Mouse (Mus musculus): ENCODE measurements around the gene Atp5k. TPM values are rescaled to one million over a fixed set of nuclear protein-coding genes. Genes with fewer than 3 reads are reported as not detected.

Gene Atp5k
- 100 to 1,000 TPM; 230 to 258 TPM for total RNA-seq (2021)

DNA sequence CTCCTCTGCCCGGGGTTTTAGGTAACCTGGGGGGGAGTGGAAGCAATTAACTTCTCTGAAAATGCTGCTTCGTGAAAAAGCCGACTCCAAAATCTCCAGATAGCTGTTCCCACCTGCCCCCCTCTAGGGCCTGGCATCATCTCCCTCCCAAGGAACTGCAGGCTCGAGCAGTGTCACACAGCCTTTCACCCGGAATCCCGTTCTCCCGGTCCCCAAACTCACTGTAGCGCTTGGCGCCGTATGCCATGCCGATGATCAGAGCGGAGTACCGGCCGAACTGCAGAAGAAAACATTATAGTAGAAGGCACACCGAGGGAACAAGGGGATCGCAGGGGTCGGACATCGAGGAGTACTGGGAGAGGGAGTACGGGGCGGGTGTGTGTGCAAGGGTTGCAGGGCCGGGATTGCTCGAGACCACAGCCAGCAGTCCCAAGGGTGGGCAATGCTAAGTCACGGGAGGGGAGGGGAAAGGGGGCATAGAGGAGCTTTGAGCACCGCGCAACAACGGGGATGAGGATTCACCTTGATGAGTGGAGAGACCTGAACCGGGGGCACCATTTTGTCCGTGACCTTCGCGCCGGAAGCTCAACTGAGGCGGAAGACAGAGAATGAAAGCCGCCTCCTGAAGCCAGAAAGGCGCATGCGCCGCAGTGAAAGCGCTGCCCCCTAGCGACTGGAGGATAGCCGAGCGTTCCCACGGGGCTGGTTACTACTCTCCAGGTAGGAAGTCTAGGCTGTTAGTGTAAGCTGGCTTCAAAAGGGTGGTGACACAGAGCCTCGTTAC is at the start of gene Atp5k:
Gene Atp5k, minus strand, starts transcription at position 645 of the 784 bp plus-strand sequence.
- intact Hi-C loops (cut with DNase I): loop anchor here (5.0 kb wide), 1 partner anchor 67 kb away; the partner anchor contains the start of gene Gm42517
- peak; percentile 92 to 95 for DNase-seq (ENCODE audit: low spot score in 2 of 2)

DNA sequence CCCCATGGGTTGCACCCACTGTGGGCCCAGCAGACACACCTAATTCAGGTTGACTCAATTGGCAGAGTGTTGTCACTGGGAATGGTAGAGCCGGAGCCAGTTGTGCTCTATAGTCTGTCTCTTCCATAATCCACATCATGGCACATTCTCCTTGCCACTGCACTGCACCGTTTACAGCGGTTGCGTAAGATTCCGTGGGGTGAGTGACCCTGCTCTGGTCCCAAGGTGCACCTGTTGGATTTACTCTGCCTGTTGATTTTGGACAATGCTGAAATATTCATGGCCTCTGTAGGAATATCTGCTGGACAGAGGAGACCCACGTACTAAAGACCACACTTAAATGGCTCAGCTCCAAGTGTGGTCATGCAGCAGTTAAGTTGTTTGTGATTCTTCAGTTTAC is 48.8 kb upstream of the Atp5k start:
- no peak for DNase-seq (ENCODE audit: low spot score in 2 of 2)
- intact Hi-C loops (cut with DNase I): no loop called here

DNA sequence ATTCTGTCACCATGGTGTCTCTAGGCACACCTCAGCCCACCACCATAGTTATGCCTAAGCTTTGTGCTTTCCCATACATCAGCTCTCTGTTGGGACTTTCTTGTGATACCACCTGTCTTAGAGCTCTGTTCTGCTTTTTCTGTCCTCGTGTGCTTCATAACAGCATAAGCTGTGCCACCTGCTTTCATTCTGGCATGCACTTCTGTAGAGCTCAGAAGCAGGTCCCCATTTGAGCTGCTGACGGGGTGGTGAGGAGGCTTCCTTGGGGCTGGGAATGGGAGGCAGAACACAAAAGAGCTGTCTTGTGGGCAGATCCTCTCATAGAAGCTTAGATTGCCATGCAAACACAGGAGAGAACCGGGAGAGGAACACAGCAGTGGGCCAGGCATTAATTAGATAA is 41.7 kb upstream of the Atp5k start:
- intact Hi-C loops (cut with DNase I): no loop called here
- no peak for DNase-seq (ENCODE audit: low spot score in 2 of 2)

DNA sequence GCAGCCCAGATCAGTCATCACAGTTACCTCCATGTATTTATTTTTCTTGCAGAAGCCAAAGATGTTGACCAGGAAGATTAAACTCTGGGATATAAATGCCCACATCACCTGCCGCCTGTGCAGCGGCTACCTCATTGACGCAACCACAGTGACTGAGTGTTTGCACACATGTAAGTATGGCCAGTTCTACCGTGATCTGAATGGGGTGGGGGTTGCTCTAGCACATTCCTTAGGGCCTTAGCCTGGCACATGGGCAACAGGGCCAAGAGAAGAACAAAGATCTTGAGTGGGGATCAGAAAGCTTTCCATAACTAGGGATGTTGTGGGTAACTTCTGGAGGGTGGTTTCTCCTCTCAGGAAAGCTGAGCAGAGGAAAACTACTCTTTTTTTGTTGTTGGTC is 39.5 kb upstream of the Atp5k start:
- intact Hi-C loops (cut with DNase I): no loop called here
- DNase-seq (ENCODE audit: low spot score in 2 of 2): no peak

DNA sequence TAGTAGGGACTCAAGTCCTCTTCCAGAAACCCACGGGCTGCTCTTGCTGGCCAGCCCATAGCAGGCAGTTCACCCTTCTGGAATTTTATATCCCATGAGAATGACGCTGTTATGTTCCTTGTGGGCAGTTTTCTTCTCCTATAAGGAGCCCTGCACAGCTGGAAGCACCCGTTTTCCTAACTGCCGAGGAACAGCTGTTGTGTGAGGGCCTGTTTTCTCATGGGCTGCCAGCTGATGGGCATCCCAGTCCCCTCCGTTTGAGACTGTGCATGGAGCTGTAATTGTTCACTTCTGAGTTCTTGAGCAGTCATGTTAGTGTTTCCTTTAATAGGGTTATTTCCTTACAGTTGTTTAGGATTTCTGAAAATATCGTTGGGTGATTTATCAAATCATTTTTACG is 35.4 kb upstream of the Atp5k start:
- intact Hi-C loops (cut with DNase I): no loop called here
- no peak for DNase-seq (ENCODE audit: low spot score in 2 of 2)

DNA sequence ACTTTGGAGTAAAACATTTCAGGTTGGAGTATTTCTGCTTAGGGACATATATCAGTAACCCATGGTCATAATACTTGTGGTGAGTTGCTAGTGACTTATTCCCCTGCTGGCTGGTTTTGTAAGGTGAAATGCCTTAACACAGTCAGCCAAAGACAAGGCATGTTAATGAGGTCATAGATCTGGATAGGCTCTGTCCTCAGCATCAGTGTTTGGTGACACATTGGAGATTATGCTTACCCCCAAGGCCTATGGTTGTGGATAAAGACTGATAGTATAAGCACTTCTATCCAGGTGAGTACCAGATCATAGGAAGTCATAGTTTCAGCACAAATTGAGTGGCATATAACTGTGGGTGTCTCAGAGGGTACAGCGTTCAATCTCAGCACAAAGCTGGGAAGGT is 32.4 kb upstream of the Atp5k start:
- no peak for DNase-seq (ENCODE audit: low spot score in 2 of 2)
- intact Hi-C loops (cut with DNase I): no loop called here

DNA sequence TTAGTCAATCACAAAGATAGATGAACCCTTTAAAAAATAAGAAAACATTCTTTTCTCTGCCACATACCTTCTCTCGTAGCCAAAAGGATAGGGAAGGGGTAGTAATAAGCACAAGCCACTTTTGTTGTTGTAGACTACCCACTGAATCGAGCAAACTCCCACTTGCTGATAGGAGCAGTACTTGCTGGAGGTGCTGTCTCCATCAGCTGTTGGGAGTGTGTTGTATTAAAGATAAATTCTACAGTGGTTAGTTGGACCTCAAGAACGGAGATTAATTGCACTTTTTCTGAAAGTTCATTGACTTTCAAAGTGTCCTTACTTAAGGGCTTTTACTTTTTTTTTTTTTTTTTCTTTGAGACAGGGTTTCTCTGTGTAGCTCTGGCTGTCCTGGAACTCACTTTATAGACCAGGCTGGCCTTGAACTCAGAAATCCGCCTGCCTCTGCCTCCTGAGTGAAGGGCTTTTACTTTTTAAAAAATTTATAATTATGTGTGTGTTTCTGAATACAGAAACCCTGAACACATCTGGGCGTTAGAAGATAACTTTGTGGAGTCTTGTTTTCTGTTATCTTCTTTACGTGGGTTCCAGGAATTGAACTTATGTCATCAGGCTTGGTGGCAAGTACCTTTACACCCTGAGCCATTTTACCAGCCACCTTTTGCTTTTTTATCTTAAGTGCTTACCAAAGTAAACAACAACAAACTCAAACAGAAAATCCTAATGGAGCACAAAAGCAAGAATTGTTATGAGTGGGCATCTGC is 31.1 kb upstream of the Atp5k start:
- DNase-seq (ENCODE audit: low spot score in 2 of 2): no peak
- intact Hi-C loops (cut with DNase I): no loop called here

DNA sequence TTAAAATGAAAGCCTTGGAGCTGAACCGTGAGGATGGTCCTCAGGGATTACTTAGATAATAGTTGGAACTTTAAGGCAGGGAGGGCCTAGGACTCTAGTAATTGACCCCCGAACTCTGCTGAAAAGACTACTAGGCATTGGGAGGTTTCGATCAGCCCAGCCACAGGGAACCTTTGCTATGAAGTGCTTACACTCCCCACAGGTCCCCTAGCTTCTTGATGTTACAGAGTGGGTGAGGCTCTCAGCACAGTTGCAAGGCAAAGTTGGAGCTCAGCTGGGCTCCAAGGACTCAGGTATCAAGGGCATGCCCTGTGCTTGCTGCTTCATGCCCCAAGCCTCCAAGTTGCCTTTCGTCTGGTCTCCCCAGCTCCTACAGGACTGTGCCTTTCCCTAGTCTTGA is 28.2 kb upstream of the Atp5k start:
- intact Hi-C loops (cut with DNase I): loop anchor here (5.0 kb wide), 1 partner anchor 95 kb away; the partner anchor contains the start of gene Gm42517
- no peak for DNase-seq (ENCODE audit: low spot score in 2 of 2)

DNA sequence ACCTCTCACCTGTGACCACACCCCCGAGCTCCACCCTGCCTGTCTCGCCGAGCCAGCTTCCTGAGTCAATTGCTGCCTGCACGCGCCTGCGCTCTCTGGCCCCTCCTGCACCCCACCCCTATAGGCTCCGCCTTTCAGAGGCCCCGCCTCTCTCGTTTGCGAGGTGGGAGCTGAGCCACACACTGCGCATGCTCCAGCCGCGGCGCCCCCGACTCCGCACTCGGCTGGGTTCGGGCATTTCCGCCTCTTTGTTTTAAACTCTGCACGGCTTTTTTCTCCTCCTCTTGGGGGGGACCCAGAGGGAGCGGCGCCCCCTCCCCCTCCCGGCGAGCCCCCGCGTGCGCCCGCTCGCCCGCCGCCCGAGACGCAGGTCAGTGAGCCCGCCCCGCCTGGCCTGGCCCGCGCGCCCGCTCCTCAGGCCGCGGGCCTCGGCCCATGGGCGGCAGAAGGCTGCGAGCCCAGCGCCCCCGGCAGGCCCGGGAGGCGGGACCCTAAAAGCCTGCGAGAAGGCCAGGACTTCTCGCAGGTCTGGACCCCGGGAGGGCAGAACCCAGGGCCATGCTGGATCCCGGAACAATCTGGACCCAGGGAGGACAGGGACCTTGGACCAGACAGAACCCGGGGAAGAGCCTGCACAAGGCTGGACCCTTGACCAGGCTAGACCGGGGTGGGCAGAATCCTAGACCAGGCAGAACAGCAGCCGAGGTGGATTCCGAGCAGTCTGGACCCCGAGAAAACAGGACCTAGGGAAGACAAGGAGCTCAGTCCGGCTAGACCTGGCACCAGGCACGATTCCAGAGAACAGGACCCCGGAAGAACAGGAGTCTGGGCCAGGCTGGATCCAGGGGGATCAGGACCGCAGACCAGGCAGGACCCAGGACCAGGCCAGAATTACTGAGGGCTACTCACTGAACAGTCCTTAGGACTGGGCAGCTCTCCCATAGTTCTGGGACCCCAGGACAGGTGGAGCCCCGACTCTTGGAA is 27.1 kb upstream of the Atp5k start, which contains the start of gene Pcgf3:
Gene Pcgf3, plus strand, starts transcription at position 151 of the 984 bp plus-strand sequence.
- peak; percentile 94 to 95 for DNase-seq (ENCODE audit: low spot score in 2 of 2)
- intact Hi-C loops (cut with DNase I): loop anchor here (5.0 kb wide), 1 partner anchor 94 kb away; the partner anchor contains the start of gene Gm42517

DNA sequence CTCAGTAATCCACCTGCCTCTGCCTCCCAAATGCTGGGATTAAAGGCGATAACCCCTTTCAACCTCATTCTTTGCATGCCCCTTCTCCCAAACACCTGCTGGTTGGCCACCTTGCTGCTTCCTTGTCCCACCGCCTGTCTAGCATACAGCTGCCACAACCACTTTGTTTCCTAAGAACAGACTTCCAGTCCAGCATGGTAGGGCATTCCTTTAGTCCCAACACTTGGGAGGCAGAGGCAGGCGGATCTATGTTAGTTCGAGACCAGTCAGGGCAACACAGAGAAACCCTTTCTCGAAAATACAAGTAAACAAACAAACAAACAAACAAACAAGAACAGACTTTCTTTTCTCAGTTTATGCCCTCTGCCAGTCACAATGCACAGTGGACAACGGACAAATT is 26.2 kb upstream of the Atp5k start:
- no peak for DNase-seq (ENCODE audit: low spot score in 2 of 2)
- intact Hi-C loops (cut with DNase I): loop anchor here (5.0 kb wide), 1 partner anchor 93 kb away; the partner anchor contains the start of gene Gm42517

DNA sequence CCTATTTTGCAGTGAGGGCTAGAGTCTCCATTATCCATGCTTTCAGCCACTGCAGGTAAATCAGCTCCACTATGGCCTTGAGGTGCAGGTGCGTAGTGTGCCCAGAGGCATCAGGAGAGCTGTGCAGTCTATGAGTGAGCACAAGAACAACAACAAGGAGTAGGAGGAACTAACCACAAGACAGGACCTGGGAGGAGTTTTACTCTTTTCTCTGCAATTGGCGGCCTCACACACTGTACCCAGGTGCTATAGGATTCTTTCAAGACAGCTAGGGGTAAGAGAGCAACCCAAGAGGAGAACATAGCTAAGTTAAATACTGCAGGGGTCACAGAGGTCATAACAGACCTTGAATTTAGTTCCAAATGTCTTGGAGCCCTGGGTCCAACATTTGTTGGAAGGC is 24.5 kb upstream of the Atp5k start:
- no peak for DNase-seq (ENCODE audit: low spot score in 2 of 2)
- intact Hi-C loops (cut with DNase I): no loop called here

DNA sequence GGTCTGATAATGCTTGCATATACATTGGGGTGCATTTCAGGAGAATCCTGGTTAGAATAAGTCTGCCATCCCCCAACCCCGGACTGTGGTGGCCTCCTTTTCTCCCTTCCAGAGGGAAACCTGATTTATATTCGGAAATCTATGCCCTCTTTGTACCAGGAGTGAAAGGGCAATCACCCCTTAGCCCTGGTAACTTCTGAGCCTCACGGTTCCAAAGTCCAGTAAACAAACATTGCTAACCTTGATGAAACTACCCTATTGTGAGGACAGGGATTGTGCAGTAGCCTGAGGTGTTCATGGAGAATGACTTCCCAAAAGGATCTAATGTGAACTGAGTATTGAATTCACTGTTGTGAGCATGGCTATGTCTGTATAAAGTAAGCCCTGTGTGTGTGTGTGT is 19.8 kb upstream of the Atp5k start:
- intact Hi-C loops (cut with DNase I): no loop called here
- DNase-seq (ENCODE audit: low spot score in 2 of 2): no peak

DNA sequence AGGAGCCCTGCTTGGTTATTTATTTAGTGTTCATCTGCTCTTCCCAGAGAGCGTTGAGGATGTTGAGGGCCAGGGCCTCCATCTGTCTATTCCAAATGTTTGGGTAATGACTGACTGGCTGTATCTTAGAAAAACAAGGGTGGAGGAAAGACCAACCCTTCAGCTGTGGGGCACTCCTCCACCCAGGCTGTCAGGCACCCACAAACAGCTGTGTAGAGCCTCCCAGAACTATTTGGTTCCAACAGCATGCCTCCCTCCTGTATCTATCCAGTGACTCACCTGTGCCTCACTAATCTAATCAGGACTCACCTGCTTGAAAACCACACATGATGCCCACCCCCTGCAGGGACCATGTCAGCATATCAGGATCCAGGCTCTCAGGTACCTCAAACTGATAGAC is 18.2 kb upstream of the Atp5k start:
- DNase-seq (ENCODE audit: low spot score in 2 of 2): no peak

DNA sequence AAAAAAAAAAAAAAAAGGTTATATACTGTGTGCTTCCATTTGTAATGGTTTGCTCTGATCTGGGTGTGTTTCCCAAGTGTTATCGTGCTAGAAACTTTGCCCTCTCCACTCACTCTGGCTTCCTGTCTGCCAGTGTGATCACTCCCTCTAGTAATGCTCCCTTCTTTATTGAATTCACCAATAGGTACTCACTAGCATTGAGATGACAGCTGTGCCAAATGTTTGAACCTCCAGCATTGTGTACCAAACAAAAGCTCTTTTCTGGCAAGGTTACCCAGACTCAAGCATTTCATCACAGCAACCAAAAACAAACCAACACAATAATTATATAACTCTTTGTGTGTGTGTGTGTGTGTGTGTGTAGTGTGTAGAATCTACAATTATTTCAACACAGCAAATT is 17.4 kb upstream of the Atp5k start:
- intact Hi-C loops (cut with DNase I): no loop called here
- DNase-seq (ENCODE audit: low spot score in 2 of 2): no peak

More for the DNA sequence above, 18.2 kb upstream of the Atp5k start:
- intact Hi-C loops (cut with DNase I): no loop called here

DNA sequence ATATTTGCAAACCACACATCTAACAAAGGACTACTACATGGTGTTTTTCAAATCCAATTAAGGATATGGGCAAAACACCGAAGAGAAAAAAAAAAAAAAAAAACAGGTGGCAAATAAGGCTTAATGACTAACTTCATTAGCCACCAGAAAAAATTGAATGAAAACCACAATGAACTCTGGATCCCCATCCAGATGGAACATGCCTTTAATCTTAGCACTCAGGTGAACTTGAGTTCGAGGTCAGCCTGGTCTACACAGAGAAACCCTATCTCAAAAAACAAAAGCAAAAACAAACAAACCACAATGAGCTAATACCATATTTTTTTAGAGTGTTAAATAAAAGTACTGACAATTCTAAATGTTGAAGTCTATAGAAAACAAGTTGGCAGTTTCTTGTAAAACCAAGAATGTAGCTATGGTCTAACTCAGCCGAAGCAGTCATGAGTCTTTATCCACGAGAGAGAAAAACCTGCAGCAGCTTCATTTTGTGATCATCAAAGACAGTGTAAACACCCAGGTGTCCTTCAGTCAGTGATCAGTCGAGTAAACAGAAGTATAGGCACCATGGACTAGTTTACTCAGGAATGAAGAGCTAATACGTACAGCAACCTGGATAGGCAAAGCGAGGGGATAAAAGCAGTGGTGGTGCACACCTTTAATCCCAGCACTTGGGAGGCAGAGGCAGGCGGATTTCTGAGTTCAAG is 16.7 kb upstream of the Atp5k start:
- no peak for DNase-seq (ENCODE audit: low spot score in 2 of 2)
- intact Hi-C loops (cut with DNase I): no loop called here

DNA sequence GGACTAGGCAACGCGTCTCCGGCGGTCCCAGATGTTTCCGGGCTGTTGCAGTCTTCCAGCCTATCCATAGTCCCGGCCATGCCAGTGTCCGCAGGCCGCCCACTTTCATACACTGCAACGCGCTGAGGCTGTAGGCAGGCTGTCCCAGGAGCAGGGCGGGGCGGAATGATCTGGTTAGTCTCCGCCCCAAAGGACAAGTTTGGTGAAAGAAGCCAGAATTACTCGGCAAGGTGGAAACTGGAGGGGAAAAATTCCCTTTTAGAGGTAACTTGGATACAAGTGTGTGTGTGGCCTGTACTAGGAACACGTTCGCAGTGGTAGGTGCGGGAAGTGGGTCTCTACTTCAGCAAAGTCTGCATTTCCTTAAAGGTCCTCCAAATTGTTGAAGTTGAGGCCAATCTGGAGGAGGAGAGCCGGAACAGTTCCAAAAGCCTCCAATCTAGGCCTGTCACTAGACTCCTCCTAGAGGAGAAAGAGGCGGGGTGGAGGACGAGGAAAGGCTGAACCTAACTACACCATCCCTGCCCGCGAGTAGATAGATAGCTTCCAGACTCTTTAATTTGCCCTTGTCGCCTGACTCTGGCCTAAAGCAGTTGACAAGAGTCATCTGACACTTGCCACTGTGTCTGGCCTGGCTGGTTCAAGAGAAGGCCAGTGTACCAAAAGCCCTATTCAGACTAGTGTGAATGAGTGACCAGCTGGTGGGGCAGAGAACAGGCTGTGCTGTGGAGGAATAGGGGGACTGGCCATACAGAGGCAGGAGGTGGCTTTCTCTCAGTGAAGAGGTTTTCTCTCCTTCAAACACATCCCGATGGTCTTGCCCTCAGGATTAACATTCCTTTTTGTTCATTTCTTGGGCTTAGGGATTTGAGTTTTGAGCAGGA is 14.8 kb upstream of the Atp5k start, which contains the start of gene Mfsd7a:
Gene Mfsd7a, minus strand, starts transcription at position 107 of the 884 bp plus-strand sequence.
- DNase-seq (ENCODE audit: low spot score in 2 of 2): no peak
- intact Hi-C loops (cut with DNase I): no loop called here

DNA sequence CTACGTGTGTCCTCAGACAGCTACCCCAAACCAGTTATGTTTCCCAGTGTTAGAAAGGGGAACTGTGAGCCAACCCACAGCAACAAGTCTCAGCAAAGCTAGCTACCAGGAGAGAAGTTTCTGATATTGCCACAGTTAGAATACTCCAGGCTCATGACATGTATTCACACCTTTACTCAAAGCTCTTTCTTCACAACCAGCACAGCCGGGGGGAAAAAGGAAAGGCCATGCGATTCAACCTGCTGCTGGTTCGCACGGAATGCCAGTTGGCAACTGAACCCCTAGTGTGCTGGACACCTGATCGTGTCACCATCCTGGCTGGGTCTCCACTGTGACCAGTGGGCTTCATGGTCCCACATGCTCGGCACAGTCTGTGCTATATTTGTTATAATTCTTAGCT is 13.6 kb upstream of the Atp5k start:
- no peak for DNase-seq (ENCODE audit: low spot score in 2 of 2)
- intact Hi-C loops (cut with DNase I): no loop called here

DNA sequence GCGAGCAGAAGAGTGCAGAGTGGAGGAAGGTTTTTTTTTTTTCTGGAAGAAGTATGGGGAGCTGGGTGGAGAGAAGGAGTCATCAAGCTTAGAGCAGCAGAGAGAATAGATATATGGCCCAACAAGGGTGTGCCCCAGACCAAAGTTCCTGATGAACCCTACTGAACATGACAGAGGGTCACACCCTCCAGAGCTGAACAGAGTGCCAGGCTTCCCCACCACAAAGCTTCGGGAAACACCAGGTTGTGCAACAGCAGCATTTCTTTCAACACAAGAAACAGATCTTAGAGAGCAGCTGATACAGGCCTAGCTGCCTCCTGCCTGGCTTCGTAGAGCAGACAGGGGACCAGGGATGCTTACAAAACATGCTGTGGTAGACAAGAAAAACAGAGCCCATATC is 12.7 kb upstream of the Atp5k start:
- intact Hi-C loops (cut with DNase I): no loop called here
- no peak for DNase-seq (ENCODE audit: low spot score in 2 of 2)

All from left cerebral cortex, postnatal 36 days (tissue).